Comparison of ENCODE assay signal across 8 mouse cellular contexts in the genomic region with DNA sequence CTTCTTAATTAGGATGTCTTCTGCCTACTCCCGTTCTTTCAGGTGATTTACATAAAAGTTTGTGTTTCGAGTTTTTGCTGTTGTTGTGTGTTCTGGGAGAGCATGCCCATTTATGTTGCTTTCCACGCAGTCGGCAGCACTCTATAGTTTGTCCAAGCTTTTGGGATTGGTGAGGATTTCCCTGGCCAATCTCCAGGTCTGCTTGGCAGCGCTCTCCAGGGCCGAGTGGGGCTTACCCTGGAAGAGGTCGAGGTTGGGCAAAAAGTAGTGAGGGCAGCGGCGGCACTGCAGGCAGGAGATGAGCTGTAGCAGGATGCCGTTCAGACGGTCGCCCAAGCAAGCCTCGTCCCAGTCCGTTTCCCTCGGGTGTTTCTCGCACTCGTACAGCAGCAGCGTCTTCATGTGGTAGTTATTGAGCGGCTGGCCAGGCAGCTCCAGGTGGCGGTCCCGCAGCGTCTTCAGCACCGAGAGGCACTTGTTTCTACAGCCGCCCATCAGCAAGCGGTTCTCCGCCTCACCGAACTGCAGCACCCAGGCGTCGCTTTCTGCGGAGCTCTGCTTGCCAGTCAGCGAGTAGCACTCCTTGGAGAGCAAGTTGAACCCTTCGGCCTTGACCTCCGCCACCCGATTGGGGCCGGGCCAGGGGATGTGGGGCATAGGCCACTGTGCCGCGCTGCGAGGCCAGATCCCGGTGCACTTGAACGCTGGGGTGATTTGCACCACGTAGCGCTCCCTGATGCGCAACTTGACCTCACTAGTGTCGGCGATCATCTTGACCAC. TPM values are rescaled to one million over a fixed set of nuclear protein-coding genes. Genes with fewer than 3 reads are reported as not detected.
DNase-seq lines count a peak whose midpoint lies in the region; ATAC-seq and TF ChIP-seq lines count a peak whose summit lies in the region.

No protein-coding gene starts in this region.

- no peaks in the 10 kb centered on the region for H3K27me3 ChIP-seq in intestine, postnatal 0 days (replicated peaks; ENCODE audit: control insufficient read depth, insufficient read depth, low read length)
- H3K27me3 ChIP-seq in limb, embryonic 15.5 days: peaks cover 17% of the 10 kb centered on the region; the same call in 1 of the 2 replicates
- peaks cover 8% of the 10 kb centered on the region; the same call in 1 of the 2 replicates for H3K27me3 ChIP-seq in midbrain, embryonic 15.5 days (replicated peaks)
- peaks cover 2% of the 10 kb centered on the region; the same call in 1 of the 2 replicates for H3K27me3 ChIP-seq in splenic B cell, adult 2 months (ENCODE audit: control insufficient read depth, insufficient read depth, low read length, poor library complexity, severe bottlenecking)

- H3K4me3 ChIP-seq in intestine, postnatal 0 days (ENCODE audit: low read depth, low read length): peak overlapping the region; percentile 56
- peak overlapping the region; percentile 52 for H3K4me3 ChIP-seq in limb, embryonic 15.5 days
- H3K4me3 ChIP-seq in midbrain, embryonic 15.5 days: peak overlapping the region; percentile 54

- 0 out of 2 replicates have a peak, but pooled peaks have one; percentile 9 for ATAC-seq in intestine, postnatal 0 days
- ATAC-seq in limb, embryonic 15.5 days (ENCODE audit: insufficient number of reproducible peaks, low FRiP score, low TSS enrichment, low read depth): no peak
- no peak for ATAC-seq in midbrain, embryonic 15.5 days (replicated peaks)

- H3K4me2 ChIP-seq in intestine, postnatal 0 days (replicated peaks; ENCODE audit: low read depth): peak overlapping the region; percentile 37
- peak overlapping the region; percentile 82 for H3K4me2 ChIP-seq in limb, embryonic 15.5 days
- peak overlapping the region; percentile 75 for H3K4me2 ChIP-seq in midbrain, embryonic 15.5 days

- no peaks in the 10 kb centered on the region for H3K4me1 ChIP-seq in intestine, postnatal 0 days (replicated peaks; ENCODE audit: control insufficient read depth, insufficient read depth, low read length)
- peaks cover 21% of the 10 kb centered on the region for H3K4me1 ChIP-seq in limb, embryonic 15.5 days
- peaks cover 26% of the 10 kb centered on the region for H3K4me1 ChIP-seq in midbrain, embryonic 15.5 days

- H3K27ac ChIP-seq in intestine, postnatal 0 days (ENCODE audit: low read depth, low read length): peak overlapping the region; percentile 80
- peak overlapping the region; percentile 89 for H3K27ac ChIP-seq in limb, embryonic 15.5 days
- H3K27ac ChIP-seq in midbrain, embryonic 15.5 days: peak overlapping the region; percentile 86

- peak overlapping the region; percentile 85 for H3K9ac ChIP-seq in intestine, postnatal 0 days (ENCODE audit: low read depth, low read length)
- peak overlapping the region; percentile 61 for H3K9ac ChIP-seq in limb, embryonic 15.5 days
- H3K9ac ChIP-seq in midbrain, embryonic 15.5 days: peak overlapping the region; percentile 56

- DNase-seq in left cerebral cortex, adult 18-20 months (ENCODE audit: low spot score in 2 of 2): peak; percentile 25 to 42
- no peak for DNase-seq in left cerebral cortex, adult 11 months (ENCODE audit: low spot score)
- peak; percentile 70 for DNase-seq in embryo, embryonic 11 days
- peak; percentile 44 to 62 for DNase-seq in heart, adult 18-20 months
- DNase-seq in splenic B cell, adult 2 months (ENCODE audit: low read depth, low spot score): peak; percentile 70

- peaks cover 10% of the 10 kb centered on the region; the same call in 1 of the 2 replicates for H3K36me3 ChIP-seq in intestine, postnatal 0 days (ENCODE audit: control insufficient read depth, insufficient read depth)
- H3K36me3 ChIP-seq in limb, embryonic 15.5 days: no peaks in the 10 kb centered on the region
- no peaks in the 10 kb centered on the region for H3K36me3 ChIP-seq in midbrain, embryonic 15.5 days (replicated peaks)
- H3K36me3 ChIP-seq in splenic B cell, adult 2 months (ENCODE audit: control insufficient read depth, insufficient read depth, low read length, poor library complexity, severe bottlenecking): 0 out of 2 replicates have a peak, but pooled peaks cover 2% of the 10 kb centered on the region

- no peak for TF ChIP-seq CTCF in intestine, postnatal 0 days (IDR thresholded peaks at IDR 0.05; ENCODE audit: low read depth)

- 4% methylated on average over 45 of the region's 45 CpGs for WGBS in intestine, postnatal 0 days
- under 1% methylated on average over 45 of the region's 45 CpGs for WGBS in limb, embryonic 15.5 days
- WGBS in midbrain, embryonic 15.5 days: under 1% methylated on average over 45 of the region's 45 CpGs

- H3K9me3 ChIP-seq in intestine, postnatal 0 days (ENCODE audit: control insufficient read depth): no peaks in the 10 kb centered on the region
- no peaks in the 10 kb centered on the region for H3K9me3 ChIP-seq in limb, embryonic 15.5 days
- no peaks in the 10 kb centered on the region for H3K9me3 ChIP-seq in midbrain, embryonic 15.5 days

RNA-seq across cellular contexts. Expression of gene Mab21l2, which starts 1.8 kb away (rescaled TPM):
- under 1 TPM; 0.35 to 0.51 TPM for total RNA-seq in left cerebral cortex, adult 18-20 months (2021)
- total RNA-seq in heart, adult 18-20 months (2021): under 1 TPM in 1 of 2 experiments, not detected in 1; 0.17 TPM
- polyA plus RNA-seq in intestine, postnatal 0 days (2015; fragmentation: Nextera tagmentation; extraction: Ambion mirVana): 37.2 and 38.9 TPM in 2 replicates
- 16.6 and 22.9 TPM in 2 replicates for polyA plus RNA-seq in limb, embryonic 15.5 days (2015; fragmentation: Nextera tagmentation; extraction: Ambion mirVana)
- 65.8 and 80.9 TPM in 2 replicates for polyA plus RNA-seq in midbrain, embryonic 15.5 days (2015; fragmentation: Nextera tagmentation; extraction: Ambion mirVana)
